Mouse (Mus musculus) retina, adult 2 months (tissue): ENCODE results near the gene Tbc1d30.

Experiments
- DNase-seq: peaks from one replicate; pipeline ENCODE4 v3.0.0-alpha.2; 2012; ENCODE audit warnings: low read depth, low spot score

The Tbc1d30 gene

DNA sequence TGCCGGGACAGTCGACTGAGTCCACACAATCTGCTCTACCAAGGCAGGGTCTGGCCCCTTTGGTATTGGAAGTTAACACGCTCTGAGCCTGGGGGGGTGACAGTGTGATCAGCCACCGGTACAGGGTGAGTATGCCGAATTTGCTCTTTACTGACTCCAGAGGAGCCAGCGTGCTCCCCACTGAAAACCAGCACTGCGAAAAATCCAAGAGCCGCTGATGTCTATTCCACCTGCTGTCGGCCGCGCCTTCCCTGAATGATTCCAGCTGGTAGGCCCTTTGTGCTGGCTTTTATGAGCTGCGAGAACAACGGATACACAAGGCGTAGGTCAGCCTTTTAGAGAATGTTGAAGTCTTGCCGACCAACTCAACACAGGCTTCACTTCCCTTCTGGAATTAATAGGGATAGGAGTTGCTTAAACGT, 123.1 kb downstream of the Tbc1d30 start:
- no peak for DNase-seq

DNA sequence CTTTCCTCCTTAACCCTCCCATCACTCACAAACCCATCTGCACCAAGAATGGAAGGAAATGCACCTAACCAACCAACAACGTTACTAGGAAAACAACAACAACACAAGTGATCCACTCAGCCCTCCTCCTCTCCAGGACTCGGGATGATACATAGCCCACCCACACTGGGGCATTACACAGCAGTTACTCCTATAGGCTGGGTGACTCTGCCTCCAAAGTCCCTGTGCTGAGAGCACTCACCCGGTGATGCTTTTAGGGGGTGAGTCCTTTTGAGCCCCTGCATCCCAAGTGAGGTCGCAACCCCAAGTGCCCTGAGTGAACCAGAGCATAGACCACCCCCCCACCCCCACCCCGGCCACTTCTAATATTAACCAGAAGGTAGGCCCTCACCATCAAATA, 123.7 kb downstream of the Tbc1d30 start:
- no peak for DNase-seq

DNA sequence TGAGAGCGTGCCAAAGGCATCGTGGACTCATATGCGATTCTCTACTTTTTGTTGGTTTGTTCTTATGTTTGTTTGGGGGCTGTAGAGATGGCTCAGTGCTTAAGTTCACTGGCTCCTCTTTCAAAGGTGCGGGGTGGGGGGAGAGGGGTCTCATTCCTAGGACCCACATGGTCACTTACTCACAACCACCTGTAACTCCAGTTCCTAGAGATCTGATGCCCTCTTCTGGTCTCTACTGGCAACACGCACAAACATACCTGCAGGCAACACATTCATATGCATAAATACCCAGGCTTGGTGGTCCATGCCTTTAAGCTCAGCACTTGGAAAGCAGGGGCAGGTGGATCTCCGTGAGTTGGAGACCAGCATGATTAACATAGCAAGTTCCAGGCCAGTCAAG, 125.4 kb downstream of the Tbc1d30 start:
- no peak for DNase-seq

- DNase-seq, result no peak
Observed at GRCm38 (mm10) chr10:121222881-121223280, 128.2 kb downstream of the Tbc1d30 start.

DNA sequence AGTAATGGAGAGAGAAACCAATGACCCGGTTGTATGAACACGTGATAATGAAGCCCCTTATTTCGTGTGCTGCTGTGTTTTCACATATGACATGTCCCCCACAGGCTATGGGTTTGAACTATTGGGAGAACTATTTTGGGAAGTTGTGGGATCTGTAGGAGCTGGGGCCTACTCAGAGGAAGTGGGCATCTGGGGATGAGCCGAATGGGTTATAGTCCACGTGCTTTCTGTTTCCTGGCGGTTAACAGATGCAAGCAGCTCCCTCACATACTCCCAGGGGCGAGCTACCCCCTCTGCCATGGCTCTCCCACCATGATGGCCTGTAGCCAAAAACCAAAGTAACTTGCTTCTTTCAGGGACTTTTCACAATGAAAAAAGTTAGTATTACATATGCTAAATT, 132.5 kb downstream of the Tbc1d30 start:
- DNase-seq, result no peak

DNA sequence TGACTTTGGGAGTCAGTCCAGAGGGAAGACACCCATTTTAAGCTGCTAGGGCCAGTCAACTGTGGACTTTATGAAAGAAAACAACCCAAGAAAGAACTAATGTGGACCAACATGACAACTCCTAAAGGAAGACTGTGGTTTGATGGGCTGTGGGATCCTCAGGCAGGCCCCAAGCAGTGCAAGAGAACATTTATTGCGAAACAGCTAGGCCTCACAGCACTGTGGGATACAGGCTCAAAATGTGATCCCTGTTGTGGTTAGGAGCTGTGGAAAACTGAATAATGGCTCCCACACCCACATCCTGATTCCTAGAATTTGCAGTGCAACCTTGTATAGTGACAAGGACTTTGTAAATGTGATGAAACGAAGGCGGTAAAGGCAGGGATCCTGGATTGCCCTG, 134.3 kb downstream of the Tbc1d30 start:
- DNase-seq, result no peak
